Mouse (Mus musculus) right cerebral cortex, adult 2 months (tissue): Measurements from ENCODE around the gene Sel1l2.

Experiments used
- DNase-seq, 2 experiments: peaks; one replicate each; pipeline ENCODE4 v3.0.0; 2021 to 2022; ENCODE audit warnings: low spot score in 2 of 2

The Sel1l2 gene

DNA sequence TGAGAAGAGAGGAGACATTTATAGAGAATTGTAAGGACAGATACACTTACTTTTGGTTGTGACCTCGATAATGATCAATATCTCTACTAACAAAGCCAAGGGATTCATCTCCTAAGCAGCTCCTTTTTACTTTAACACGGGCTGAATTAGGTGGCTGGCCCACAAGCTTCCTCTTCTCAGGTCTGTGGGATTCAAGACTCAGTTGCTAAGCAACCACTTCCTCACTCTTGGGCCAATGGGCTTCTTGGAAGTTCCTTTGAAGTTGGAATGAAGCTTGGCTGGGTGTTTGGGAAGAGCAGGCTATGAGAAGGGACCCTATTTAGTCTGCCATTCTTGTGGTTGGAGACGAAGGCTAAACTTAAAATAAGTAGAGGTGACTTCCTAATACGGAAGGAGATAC lies at the start of gene Sel1l2:
TSS of gene Sel1l2 (minus strand) at position 182 of the 400 bp plus-strand sequence.
- DNase-seq, result no peak

DNA sequence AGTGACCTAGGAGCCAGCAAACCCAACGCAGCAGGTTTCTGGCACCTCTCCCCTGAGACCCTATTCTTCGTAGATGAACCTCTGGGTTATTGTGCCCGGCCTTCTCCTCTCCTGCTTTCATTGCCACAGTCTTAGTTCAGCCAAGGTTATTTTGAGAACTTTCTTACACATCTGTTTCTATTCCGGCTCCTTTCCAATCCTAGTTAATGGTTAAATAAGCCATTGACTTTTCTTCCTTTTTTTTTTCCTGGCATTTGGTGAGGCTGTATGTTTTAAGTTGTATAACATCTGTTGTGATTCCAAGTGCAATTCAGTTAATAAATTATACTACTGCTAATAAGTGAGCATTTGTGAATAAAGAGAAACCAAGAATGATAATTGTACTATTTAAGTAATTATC lies 49.6 kb upstream of the Sel1l2 start:
- no peak for DNase-seq

DNA sequence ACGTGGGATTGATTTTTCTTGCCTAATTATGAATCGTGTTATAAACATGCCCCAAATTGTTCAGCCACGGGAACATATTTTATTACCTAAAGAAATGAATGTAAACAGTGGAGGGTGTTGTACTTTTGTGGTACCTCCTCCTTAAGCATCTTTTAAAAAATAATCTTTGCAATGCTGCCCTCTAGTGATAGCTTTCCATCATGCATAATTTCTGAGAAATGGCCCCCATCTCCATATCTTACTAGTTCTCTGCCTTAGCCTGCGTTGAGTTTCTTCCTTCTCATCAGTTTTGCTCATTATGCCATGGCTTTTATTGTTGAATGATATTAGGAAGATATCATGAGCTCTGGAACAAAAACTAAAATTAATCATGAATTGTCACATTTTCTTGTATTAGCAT lies 37.8 kb upstream of the Sel1l2 start:
- peak in 1 of 2 experiments; percentile 13 for DNase-seq

DNA sequence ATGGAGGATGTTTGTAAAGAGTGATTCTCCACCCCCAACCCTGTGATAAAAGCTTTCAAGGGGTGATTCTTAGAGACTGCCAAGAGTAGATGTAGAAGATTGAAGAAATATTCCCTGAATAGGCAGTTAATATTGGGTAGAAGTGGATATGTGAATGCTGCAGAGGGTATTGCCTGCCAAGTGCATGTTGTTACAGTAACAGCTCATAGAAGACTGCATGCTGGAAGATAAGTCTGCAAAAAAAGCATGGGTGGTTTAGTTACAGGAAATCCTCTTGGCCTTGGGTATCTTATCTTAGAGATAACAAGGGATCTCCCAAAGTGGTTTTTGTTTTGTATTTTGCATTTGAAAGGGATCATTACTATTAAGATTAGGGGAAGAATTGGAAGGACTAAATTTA lies 36.3 kb upstream of the Sel1l2 start:
- DNase-seq, result no peak

DNA sequence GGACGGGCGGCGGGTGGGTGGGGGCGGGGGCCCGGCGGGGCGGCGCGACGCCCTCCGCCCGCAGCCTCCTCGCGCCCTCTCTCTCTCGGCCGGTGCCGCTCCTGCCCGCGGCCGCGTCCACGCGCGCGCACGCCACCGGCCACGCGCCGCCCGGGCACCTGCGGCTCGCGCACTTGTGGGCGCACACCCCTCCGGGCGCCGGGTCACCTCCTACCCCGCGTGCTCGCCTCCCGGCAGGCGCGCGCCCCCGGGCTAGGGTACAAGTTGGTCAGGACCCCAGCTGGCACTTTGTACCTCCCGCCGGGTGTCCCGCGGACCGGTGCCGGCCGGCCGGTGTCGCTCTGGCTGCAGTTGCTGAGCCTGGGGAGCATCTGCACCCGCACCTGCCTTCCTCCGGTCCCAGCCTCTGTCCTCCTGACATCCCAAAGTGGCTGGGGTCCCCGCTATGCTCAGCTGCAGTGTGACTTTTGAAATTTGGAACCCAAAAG lies 6.3 kb upstream of the Sel1l2 start:
- peak; percentile 31 to 36 for DNase-seq

DNA sequence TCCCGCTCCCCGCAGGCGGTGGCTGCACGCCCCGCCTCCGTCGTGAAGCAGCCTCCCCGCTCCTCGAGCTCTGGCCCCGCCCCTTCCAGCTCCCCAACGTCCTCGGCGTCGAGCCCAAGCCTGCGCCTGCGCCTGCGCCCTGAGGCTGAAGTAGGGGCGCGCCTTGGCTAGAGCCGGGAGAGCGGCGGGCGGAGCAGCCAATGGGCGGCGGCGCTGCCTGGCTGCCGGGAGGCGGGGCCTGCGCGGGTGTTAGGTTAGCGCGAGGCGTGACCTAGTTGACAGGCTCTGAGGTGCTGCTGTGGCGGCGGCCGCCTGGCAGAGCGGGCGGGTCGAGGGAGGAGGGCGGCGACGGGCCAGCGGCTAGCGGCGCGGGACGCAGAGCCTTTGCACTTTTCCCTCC lies 5.7 kb upstream of the Sel1l2 start, which contains the start of gene Macrod2:
TSS of gene Macrod2 (plus strand) at position 131 of the 400 bp plus-strand sequence.
- peak; percentile 97 to 98 for DNase-seq

DNA sequence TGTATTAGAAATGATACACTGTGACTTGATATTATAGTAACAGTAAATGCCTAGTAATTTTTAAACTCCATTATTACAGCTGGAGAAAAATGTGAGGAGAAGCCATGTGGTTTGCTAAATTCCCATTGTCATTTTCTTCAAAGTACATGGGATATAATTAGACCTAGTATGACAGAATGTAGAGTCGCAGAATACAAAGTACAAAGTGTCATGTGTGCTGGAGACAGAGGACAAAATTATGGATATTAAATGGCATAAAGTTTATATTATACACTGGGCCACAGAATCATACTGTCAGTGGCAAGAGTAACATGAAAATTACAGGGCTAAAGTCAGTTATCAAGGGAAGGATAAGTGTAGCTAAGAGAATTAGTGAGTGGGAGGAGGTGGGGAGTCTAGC lies 24.7 kb downstream of the Sel1l2 start:
- no peak for DNase-seq

DNA sequence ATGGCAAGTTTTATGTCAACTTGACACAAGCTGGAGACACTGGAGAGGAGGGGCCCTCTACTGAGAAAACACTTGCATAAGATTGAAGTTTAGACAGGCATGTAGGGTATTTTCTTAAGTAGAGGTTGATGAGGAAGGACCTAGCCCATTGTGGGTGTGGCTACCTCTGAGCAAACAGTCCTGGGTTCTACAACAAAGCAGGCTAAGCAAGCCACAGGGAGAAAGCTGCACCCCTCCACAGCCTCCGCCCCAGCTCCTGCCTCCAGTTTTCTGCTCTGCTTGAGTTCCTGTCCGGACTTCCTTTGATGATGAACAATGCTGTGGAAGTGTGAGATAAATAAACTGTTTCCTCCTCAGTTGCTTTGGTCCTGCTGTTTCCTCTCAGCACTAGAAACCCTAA lies 29.6 kb downstream of the Sel1l2 start:
- DNase-seq, result no peak

DNA sequence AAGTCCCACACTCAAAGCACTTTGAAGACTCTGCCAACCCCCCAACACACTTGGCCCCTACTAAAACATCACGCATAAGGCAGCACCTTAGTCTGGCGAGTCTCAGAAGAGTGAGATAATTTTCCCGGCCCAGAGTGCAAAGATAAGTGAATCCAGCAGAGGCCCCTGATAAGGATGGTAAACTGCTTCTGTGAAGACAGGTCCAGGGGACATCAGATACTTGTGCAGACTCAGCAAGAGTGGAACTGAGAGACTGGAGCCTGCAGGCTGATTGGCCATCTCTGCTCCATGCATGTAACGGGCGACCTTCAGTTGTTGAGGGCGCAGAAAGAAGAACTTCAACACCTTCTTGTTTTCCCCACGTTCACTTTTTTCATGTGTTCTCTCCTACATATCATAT lies 47.1 kb downstream of the Sel1l2 start:
- no peak for DNase-seq

DNA sequence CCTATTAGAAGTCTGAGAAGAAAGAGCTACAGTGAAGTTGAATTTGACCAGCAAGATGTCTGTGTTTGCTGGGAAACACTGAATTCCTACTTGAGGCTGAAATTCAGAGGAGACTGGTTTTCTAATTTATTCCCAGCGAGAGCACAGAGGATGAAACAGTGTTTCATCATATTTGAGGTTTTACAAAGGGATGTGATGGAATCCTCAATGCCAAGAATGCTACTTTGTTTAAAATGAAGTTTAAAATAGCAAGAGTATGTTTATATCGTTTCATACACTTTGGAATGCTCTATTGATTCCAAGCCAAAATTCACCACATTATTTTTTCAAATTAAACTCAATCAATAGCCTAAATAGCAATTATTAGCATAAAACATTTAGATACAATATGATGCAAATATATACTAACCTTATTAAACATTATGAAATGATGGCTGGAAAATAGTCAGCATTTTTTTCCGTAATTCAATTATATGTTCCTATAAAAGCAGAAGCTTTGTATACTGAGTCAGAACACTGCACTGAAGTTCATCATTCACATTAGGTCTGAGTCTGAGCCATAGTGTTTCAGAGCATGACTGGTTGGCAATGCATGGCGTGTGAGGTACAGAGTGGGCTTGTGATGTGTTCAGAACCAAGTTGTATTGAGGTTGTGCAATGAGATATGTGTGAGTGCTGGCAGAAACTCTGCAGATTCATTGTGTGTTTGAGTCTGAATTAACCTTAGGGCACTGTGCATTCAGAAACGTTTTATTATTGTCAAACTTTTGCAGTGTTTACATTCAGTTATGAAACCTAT lies 58.8 kb downstream of the Sel1l2 start:
- no peak for DNase-seq

DNA sequence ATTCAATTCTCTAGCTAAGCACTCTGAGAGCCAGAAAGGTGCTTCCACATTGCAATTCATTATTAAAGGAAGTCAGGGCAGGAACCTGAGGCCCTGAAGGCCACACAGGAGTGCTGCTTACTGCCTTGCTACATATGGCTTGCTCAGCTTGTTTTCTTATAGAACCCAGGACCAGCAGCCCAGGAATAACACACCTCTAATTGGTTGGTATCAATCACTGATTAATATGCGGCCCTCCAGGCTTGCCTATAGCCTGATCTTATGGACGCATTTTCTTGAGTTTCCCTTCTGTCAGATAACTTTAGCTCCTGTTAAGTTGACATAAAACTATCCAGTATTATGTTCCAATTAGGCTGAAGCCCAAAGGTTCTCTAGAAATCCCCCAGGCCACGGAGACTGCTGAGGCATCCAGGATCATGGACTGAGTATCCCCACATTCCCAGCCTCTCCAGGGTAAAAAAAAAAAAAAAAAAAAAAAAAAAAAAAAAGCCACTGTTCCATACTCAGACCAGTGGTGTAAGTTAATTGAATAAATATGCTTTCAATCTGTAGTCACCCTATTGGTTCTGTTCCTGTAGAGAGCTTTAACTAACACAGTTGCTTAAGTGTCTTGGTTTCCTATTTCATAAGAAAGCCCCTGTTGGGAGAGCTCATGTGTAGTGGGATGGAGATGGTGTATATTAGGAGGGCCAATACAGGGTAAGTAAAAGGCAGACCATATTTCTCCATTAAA lies 86.4 kb downstream of the Sel1l2 start:
- DNase-seq, result no peak

DNA sequence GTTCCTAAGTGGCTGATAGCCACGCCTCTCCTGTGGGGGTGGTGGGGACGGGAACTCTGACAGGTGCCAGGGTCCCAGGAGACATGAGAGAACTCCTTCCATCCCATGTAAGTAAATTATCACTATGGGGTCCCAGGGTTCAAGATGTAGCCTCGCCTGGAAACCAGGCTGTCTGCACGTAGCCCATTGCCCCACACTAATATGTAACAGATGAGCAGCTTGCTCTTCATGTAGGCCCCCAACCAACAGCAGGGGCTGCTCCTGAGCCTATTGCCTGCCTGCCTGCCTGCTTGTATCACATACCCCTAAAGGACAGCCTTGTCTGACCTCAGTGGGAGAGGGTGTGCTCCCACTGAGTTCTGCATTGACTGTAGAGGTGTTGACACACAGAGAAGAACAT lies 92.4 kb downstream of the Sel1l2 start:
- DNase-seq, result no peak

DNA sequence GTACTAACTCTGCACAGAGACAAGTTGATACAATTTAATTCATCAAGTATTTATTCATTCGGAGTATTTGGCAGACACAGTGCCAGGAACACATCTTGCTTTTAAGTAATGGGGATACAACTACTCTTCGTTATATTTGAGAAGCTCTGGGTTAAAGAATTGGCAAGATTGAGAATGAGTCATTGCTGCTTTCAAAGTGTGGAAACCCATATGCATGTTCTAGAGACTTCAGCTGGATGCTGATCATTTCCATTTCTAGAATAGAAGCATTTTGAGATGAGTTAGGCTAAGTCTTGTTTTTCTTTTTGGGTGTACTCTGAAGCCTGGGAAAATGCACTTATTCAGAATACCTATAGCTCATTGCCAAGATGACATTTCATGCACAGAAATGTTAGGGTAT lies 95.7 kb downstream of the Sel1l2 start:
- DNase-seq, result no peak

DNA sequence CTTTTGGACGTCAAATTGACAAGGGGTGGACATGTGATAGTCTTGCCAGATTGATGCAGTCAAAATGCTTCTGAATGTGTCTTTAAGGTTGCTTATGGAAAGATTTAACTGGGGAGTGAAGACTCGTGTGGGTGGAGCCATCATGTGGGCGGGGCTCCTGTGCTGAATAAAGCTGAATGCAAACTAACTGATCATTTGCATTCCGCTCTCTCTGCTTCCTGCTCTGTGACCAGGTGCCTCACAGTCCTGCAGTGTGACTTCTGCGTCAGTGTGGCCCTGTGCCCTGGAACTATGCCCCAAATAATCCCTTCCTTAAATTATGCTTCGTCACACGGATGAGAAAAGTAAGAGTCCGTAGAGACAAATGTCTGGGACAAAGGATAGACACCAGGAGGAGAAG lies 108.7 kb downstream of the Sel1l2 start:
- no peak for DNase-seq

DNA sequence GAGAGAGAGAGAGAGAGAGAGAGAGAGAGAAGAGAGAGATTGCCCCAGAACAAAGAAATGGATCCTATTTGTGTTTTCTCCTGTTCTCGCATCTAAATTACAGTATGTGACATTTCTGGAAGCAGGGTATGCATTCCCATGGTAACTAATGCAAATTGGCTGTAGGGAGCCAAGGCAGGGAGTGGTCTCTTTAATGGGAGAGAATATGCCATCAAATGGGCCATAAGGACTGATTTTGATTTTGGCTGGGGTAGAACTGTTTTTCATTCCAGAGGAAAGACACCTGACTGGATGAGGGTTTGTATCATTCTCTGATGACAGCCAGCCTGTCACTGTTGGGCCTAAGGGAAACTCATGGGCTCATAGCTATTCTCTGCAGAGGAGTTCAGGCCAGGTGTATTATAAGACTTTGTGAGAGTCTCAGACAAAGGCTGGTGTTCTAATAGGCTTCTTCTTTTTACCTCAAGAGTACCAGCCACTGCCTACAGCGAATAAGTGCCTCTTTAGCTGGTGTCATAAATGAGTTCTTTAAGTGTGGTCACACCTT lies 133.8 kb downstream of the Sel1l2 start:
- DNase-seq, result no peak

DNA sequence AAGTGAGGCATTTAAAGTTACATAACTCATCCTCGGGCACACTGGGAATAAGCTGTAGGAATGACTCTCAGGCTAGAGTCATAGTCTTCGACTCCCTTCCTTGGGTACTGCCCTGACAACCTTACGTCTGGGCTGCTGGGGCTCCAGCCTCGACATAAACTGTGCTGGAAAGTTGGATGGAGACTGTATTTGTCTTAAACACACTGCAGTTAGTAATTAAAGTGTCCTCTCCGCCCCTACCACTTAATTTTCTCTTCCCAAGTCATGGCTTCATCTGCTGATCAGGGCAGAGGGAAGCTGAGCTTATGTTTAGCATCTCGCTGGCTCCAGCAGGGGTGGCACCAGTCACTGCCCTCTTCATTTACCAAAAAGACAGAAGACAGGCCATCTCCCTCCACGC lies 135.2 kb downstream of the Sel1l2 start:
- DNase-seq, result no peak

DNA sequence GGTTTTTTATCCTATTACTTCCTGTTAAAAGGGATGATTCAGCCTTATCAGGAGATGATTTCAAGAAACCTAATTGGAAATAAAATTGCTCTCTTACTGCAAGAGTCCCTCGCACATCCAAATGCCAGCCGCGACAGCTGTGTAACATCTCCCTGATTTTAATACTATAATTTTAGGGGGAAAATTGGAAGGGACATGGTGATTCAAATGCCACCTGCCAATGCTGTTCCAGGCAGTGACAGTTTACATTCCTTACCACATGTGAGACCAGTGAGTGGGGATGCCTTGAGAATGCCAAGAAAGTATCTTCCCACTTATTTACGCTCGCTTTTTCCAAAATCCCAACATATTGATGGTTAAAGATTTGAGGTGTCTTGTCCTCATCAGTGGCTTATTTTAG lies 146.4 kb downstream of the Sel1l2 start:
- no peak for DNase-seq

DNA sequence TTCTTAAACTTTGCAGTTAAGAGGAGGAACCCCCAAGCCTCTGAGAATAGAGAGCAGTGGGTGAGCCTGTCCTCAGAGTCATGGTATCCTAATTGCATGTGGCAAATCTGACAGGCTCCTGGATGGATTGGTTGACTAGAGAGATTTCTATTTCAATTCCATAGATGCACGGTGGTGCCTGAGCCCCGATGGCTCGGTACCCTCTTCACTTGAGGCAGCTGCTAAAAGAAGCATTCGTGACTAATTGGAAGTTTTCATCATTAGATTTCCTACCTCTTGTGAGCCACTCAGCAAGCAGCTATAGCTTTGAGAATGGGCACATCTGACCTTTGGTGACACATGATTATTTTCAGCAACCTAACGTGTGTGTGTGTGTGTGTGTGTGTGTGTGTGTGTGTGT lies 147.1 kb downstream of the Sel1l2 start:
- no peak for DNase-seq

DNA sequence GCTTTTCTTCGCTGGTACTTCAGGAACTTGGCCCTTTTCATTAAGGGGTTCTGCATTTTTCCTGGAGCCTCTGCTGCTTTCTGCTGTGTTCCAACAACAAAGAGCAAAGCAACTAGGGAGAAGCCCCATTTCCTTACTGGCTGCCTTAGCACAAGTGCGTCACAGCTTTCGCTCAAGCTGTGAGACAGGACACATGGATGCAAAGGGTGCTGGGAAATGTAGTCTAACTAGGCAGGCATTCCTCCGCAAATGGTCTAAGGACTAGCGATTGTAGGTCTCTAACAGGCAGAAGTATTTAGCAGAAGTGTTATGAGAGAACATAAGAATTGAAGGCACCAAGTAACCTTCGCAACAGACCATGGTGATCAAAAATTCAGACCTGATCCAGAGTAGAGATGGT lies 152.3 kb downstream of the Sel1l2 start:
- no peak for DNase-seq

DNA sequence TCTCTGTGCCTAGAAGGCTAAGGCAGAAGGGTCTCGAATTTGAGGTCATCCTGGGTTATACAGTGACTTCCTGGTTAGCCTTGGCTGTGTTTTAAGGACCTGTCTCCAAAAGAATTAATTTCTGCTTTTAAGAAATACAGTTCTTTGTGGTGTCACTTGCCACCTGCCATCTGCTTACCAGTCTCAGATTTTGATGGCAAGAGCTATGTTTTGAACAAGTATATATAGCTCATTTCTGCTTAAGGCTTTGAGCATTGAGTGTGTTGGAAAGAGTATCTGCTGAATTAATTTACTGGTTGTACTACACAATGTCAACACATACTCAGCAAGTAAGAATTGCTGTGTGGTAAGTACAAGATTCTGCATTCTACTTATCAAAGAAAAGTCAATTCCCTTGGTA lies 159.2 kb downstream of the Sel1l2 start:
- DNase-seq, result no peak

DNA sequence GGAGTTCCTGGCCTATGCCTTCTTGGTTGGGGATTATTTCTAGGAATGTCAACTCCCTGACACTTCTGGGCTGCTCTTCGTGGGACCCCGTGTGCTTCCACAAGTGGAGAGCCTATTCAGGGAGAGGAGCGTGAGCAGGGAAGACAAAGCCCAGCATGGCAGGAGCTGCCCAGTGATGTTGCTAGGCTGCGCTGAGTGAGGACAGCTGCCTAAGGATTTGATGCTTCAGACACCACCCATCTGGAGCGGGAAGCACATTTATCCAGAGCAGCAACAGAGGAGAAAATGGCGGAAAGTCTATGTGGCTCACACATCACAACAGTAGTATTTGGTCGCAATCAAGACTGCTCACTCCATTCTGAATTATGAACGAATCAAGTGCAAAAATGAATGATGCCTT lies 169.2 kb downstream of the Sel1l2 start:
- no peak for DNase-seq

DNA sequence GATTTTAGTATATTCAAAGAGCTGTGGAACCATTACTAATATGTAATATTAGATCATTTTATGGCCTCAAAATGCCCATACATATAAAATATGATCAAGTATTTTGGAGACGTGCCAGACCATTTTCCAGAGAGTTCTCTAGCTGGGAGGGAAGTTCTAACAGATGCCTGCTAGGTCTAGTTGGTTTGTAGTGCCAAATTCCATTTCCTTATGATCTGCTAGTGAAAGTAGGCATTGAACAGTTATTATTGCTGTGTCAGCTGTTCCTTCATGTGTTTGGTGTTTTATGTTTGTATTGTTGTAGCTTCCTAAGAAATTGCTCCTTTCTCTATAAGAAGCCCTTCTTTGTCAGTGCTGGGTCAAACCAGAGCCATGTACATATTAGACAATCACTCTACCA lies 173.5 kb downstream of the Sel1l2 start:
- no peak for DNase-seq

DNA sequence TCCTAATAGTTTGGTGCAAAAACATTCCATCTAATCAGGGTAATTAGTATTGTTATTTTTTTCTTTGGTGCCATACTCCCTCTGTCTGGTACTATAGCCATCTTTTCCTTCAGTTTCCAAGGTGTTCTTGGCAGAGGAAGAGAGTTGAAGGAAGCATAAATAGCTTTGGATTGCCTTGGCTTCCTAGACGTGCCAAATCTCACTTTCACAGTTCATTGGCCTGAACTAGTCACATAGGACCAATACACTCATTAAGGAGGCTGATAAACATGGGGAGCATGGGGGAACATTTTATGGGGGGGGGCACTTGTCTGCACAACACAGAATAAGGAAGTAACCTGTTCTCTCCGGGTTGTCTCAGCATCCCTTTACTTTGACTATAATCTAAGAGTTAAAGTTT lies 174.1 kb downstream of the Sel1l2 start:
- DNase-seq, result no peak
